Mouse (Mus musculus): Measurements from ENCODE around the gene Szt2. TPM values are rescaled to one million over a fixed set of nuclear protein-coding genes. Genes with fewer than 3 reads are reported as not detected.

Gene Szt2
- polyA plus RNA-seq (2017; shearing (Covaris generic)), result 10 to 100 TPM in 1 of 2 experiments, 1 to 10 TPM in 1; 9.7 to 13.5 TPM

- ATAC-seq, result peak; percentile 100
These were observed at the start of gene Szt2, which contains the start of gene Med8 for GRCm38 (mm10) chr4:118409142-118409900. Gene Szt2 (minus strand): TSS chr4:118409273. Gene Med8 (plus strand): TSS chr4:118409337.

GRCm38 (mm10) chr4:118457345-118457975, 48.4 kb upstream of the Szt2 start, which contains the start of gene Mpl:
Gene Mpl (minus strand): TSS chr4:118457513.
- no peak for ATAC-seq

GRCm38 (mm10) chr4:118446415-118447153, 37.5 kb upstream of the Szt2 start:
- no peak for ATAC-seq

DNA sequence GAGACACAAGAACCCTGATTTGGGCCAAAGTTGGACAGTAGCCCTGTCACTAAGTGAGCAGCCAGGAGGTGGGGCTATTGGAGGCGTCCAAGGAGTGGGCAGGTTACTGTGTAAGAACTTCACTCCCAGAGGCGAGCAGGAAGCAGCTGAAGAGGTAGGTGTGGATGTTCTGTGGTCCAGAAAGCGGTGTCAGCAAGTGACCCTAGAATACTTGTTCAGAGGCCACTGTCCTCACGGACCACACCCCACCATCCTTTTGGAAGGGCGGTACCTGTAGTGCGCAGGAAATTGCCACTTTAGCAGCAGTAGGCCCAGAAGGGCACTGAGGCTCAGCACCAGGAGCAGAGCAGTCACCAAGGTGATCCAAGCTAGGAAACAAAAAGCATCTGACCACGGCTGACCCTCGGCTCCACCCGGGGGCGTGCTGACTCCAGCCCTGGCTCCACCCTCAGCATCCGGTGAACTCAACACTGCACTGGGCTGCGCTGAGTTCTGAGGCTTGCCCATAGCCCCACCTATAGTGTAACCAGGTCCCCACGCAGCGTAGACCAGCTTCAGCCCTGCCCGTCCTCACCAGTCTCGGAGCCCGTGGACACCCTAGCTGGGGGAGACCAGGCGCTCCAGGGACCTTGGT, 36.8 kb upstream of the Szt2 start:
- no peak for ATAC-seq

DNA sequence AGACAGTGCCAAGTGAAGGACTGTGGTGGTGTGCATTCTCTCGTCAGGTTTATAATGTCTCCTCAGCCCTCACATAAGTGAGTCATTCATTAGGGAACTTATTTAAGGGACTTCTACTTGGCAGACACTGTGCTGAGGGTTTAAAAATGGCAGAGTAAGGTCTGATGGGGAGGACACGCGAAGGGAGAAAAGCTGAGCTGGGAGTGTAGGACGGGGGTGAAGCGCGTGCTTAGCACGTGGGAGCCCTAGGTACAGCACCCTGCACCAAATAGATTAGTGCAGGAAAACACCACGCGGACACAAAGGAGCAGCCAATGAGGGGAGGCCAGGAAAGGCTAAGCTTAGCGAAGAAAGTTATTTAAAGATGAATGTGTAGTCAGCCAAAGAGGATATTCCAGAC, 36.0 kb upstream of the Szt2 start:
- no peak for ATAC-seq

DNA sequence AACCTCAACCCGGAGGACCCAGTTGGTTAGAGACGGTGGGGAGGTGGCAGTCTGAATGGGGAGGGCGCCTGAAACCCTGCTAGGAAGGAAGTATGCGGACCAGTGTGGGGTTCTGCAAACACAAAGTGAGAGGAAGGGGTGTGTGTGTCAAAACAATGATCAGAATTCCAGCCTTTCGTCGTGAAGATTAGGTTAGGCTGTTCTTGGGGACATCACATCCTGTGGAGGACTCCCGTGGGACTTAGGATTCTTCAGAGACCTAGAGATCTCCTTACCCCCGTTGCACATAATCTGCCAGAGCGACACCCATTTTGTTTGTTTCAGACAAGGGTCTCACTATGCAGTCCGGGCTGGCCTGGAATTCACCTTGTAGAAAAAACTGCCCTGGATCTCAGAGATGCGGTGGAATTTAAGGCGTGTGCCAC, 28.8 kb upstream of the Szt2 start:
- ATAC-seq, result peak; percentile 36

- peak; percentile 98 for ATAC-seq
These were observed 27.9 kb upstream of the Szt2 start, which contains the start of gene Cdc20 for GRCm38 (mm10) chr4:118436820-118437603. Gene Cdc20 (minus strand): TSS chr4:118437352.

GRCm38 (mm10) chr4:118432332-118432731, 23.3 kb upstream of the Szt2 start:
- ATAC-seq, result no peak

DNA sequence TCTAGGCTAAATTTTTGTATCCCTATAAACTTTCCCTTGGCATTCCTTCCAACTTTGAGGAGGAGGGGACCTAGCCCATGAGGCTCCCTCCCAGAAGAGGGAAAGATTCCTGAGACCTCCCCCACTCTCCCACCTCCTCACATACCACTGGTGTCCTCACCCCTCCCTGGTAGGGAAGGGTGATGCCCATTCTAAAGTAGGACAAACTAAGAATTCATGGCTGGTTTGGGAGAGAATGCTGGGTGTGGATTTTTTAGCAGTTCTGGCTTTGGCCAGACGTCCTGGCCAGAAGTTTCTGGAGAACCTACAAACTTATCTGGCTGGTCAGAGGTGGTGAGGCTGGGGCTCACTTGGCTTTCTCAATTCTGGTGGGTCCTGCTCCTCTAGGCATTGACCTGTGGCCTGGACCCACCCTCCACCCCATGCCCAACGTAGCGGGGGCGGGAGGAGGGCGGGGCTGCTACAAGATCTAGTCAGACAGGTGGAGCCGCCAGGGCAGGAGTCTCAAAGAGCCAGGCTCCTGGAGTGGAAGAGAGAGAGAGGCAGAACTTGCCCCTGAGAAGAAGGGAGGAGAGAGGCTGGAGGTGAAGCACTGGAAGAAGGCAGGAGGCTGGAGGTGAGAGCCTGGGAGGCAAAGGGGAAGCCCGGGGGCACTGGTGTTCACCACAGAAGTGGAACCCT, 20.3 kb upstream of the Szt2 start:
- ATAC-seq, result no peak

DNA sequence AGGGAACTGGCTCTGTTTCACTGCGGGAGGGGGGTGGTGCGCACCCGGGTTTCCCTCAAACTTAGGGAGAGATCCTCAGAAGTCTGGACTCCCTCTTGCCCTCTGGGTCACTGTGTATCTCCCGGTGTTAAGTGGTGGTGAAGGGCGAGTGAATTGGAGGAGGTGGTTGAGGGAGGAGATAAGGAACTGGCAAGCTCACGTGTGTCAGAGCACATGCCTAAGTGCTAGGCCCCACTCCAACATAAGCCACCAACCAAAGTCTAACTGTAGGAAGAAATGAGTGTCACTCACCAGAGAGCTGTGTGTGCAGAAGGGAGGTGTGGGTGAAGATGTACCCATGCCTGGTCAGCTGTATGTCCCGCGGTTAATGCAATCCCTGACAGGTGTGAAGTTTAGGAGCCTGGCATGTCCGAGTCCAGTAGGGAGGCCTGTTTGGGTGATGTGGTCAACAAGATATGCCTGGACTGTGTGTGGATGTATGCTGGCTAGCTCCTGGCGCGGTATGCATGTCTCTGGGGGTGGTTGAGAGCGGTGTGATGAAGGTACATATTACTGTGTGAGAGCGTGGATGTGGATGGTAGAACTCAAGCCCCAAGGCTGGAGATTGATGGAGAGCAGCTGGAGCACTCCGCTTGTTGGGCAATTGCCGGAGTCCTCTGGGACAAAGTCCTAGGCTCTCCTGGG, 19.6 kb upstream of the Szt2 start:
- ATAC-seq, result peak; percentile 42

DNA sequence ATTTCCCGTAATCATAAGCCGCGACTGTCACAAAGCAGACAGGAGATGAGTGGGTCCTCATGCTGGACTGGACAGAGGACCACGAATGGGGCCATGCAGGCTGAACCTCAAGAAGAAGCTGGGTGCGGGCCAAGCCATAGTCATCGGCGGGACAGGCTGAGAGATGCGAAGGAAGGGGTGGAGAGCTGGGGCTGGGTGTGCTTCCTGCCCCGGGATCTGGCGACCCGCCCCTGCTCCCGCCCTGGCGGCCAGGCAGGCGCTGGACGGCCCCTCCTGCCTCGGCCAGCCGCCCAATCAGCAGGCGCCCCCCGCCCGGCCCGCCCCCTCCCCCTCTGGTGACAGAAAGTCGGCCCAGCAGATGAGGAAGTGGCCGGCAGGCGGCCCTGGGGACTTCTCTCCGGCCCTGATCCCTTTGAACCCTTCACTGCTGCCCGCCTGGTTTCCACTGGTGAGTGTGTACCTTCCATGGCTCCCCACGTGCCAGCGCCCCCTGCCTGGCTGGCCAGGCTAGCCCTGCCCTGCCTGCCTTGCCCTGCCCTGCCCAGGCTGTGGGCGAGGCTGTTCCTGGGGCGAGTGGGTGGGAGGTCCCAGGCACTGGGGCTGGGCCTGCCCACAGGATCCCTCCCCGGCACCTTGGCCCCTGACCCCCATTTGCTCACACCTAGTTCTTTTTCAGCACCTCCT, 18.8 kb upstream of the Szt2 start, which contains the start of gene Elovl1:
Elovl1 (plus strand) TSS at position 326 of the 684 bp plus-strand sequence.
- peak; percentile 88 for ATAC-seq

DNA sequence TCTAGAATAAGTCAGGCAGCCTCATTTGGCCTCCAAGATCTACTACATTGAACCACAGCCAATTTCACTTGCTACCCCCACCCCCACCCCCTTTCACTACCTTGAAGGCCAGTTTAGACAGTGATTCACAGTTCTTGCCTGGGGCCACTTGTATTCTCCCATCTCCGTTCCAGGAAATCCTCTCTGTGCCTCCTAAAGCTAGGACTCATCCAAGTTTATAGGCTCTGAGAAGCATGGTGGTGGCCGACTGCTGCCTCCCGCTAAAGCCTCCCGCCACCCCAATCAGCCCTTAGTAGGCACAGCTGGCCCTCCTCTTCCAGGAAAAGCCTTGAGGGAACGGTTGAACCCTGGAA, 18.3 kb upstream of the Szt2 start:
- peak; percentile 13 for ATAC-seq

GRCm38 (mm10) chr4:118425374-118425773, 16.3 kb upstream of the Szt2 start:
- ATAC-seq, result no peak

GRCm38 (mm10) chr4:118424541-118425160, 15.6 kb upstream of the Szt2 start:
- no peak for ATAC-seq

DNA sequence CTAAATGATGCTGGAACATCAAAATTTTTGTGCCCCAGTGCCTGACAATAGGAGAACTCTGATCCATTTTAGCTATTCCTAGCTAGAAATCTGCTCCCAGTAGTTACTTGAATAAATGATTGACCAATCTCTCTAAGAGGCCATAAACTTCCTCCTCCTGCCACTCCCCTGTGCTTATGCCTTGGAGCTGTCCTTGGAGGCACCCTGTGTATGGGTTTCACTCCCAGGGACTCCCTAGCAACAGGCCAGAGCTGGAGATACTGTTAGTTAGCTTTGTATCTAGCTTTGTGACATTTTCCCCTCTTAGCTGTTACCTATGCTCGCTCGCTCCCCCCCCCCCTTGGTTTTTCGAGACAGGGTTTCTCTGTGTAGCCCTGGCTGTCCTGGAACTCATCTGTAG, 12.3 kb upstream of the Szt2 start:
- ATAC-seq, result no peak

GRCm38 (mm10) chr4:118417112-118417797, 8.2 kb upstream of the Szt2 start:
- no peak for ATAC-seq

- ATAC-seq, result no peak
These were observed 7.3 kb upstream of the Szt2 start for GRCm38 (mm10) chr4:118416329-118416728.

- no peak for ATAC-seq
These were observed 6.7 kb upstream of the Szt2 start for GRCm38 (mm10) chr4:118415779-118416178.

DNA sequence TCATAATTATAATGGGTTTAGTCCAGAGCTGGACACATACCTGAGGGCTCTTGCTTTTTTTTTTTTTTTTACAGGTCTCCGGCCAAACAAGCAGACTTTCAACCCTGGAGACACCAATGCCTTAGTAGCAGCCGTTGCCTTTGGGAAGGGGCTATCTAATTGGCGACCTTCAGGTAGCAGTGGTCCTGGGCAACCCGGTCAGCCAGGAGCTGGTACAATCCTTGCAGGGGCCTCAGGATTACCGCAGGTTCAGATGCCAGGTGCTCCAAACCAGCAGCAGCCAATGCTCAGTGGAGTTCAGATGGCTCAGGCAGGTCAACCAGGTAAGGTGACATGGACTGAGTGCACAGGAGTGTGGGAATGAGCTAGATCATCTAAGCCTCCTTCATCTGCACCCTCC, 4.5 kb upstream of the Szt2 start:
- ATAC-seq, result no peak
